7 mouse cellular contexts compared by ENCODE assay signal in genomic region chr14:62838336-62838735, GRCm38 (mm10). TPM values are rescaled to one million over a fixed set of nuclear protein-coding genes. Genes with fewer than 3 reads are reported as not detected.
A peak's percentile ranks its signal among the peaks of the same experiment; 100 is the strongest.
DNase-seq lines count a peak whose midpoint lies in the region; ATAC-seq and TF ChIP-seq lines count a peak whose summit lies in the region.

No protein-coding gene starts in this region.

- H3K4me2 ChIP-seq in embryonic facial prominence, embryonic 11.5 days (ENCODE audit: low read depth, low read length): peak overlapping the region; percentile 65
- peak overlapping the region; percentile 79 for H3K4me2 ChIP-seq in hindbrain, embryonic 14.5 days (replicated peaks)

- peaks cover 0 to 19% of the 10 kb centered on the region in 2 experiments; a peak in 2 of 4 replicates for H3K36me3 ChIP-seq in MEL (ENCODE audit: control insufficient read depth in 1 of 2, insufficient read depth in 2 of 2, low read length in 2 of 2)
- H3K36me3 ChIP-seq in embryonic facial prominence, embryonic 11.5 days (replicated peaks; ENCODE audit: control insufficient read depth, insufficient read depth, low read depth, low read length): no peaks in the 10 kb centered on the region
- no peaks in the 10 kb centered on the region for H3K36me3 ChIP-seq in hindbrain, embryonic 14.5 days (replicated peaks; ENCODE audit: control insufficient read depth, insufficient read depth)

- H3K27ac ChIP-seq in MEL (ENCODE audit: control insufficient read depth, low read depth, low read length): no peak overlapping the region; the same call in 1 of the 2 replicates
- no peak overlapping the region for H3K27ac ChIP-seq in embryonic facial prominence, embryonic 11.5 days (replicated peaks; ENCODE audit: low read depth, low read length)
- peak overlapping the region; percentile 85; the same call in 1 of the 2 replicates for H3K27ac ChIP-seq in hindbrain, embryonic 14.5 days

- H3K4me3 ChIP-seq in MEL (ENCODE audit: control insufficient read depth in 1 of 2, insufficient read depth in 1 of 2, low read depth in 2 of 2, low read length in 2 of 2): peak overlapping the region; percentile 95 to 99
- H3K4me3 ChIP-seq in embryonic facial prominence, embryonic 11.5 days (ENCODE audit: low read depth, low read length): peak overlapping the region; percentile 95
- H3K4me3 ChIP-seq in hindbrain, embryonic 14.5 days (replicated peaks; ENCODE audit: low read length): peak overlapping the region; percentile 93

- TF ChIP-seq POLR2A in MEL (IDR thresholded peaks at IDR 0.05; ENCODE audit: control insufficient read depth in 1 of 2, insufficient read depth in 1 of 2, low read depth in 1 of 2, low read length in 2 of 2, poor library complexity in 1 of 2): no peak

- H3K27me3 ChIP-seq in MEL (ENCODE audit: control insufficient read depth in 1 of 2, insufficient read depth in 2 of 2, low read length in 2 of 2): no peaks in the 10 kb centered on the region
- no peaks in the 10 kb centered on the region for H3K27me3 ChIP-seq in embryonic facial prominence, embryonic 11.5 days (ENCODE audit: control insufficient read depth, insufficient read depth, low read length)
- H3K27me3 ChIP-seq in hindbrain, embryonic 14.5 days (ENCODE audit: control insufficient read depth, insufficient read depth, low read length): no peaks in the 10 kb centered on the region

- H3K4me1 ChIP-seq in MEL (ENCODE audit: control insufficient read depth in 1 of 2, insufficient read depth in 2 of 2, low read length in 2 of 2): peaks cover 3 to 18% of the 10 kb centered on the region in 2 experiments
- 0 out of 2 replicates have a peak, but pooled peaks cover 2% of the 10 kb centered on the region for H3K4me1 ChIP-seq in embryonic facial prominence, embryonic 11.5 days (ENCODE audit: control insufficient read depth, insufficient read depth, low read length)
- H3K4me1 ChIP-seq in hindbrain, embryonic 14.5 days (replicated peaks; ENCODE audit: control insufficient read depth, insufficient read depth, low read length): peaks cover 16% of the 10 kb centered on the region

- no peak for TF ChIP-seq EP300 in MEL (IDR thresholded peaks at IDR 0.05; ENCODE audit: low read depth in 1 of 2, low read length in 2 of 2)

- H3K79me2 ChIP-seq in MEL (ENCODE audit: control insufficient read depth, insufficient read depth, low read length, poor library complexity): no peaks in the 10 kb centered on the region; the same call in 1 of the 2 replicates

- 16% methylated on average over 9 of the region's 9 CpGs for WGBS in embryonic facial prominence, embryonic 11.5 days
- WGBS in hindbrain, embryonic 14.5 days: 14% methylated on average over 9 of the region's 9 CpGs

- no peak for ATAC-seq in embryonic facial prominence, embryonic 11.5 days (replicated peaks; ENCODE audit: insufficient number of reproducible peaks, low FRiP score, low TSS enrichment, low read depth)
- ATAC-seq in hindbrain, embryonic 14.5 days (ENCODE audit: low FRiP score): no peak

- peak; percentile 49 for DNase-seq in MEL (ENCODE audit: low read depth, low spot score)
- no peak for DNase-seq in embryonic facial prominence, embryonic 11.5 days (ENCODE audit: low spot score)
- DNase-seq in hindbrain, embryonic 14.5 days (ENCODE audit: low spot score): no peak
- peak; percentile 11 for DNase-seq in lung, postnatal 10 days
- no peak for DNase-seq in gastrocnemius, postnatal 14 days
- no peak for DNase-seq in right cerebral cortex, adult 2 months (ENCODE audit: low spot score in 2 of 2)
- DNase-seq in cerebellum, adult 8-10 months: no peak

- intact Hi-C loops in gastrocnemius, postnatal 14 days (cut with DNase I; ENCODE audit: low total_unique reads): no loop called here

- TF ChIP-seq CTCF in MEL (IDR thresholded peaks at IDR 0.05 in 2 of 3, conservative IDR thresholded peaks at IDR 0.05 in 1 of 3; ENCODE audit: control insufficient read depth in 1 of 3, insufficient read depth in 1 of 3, low read depth in 2 of 3, low read length in 3 of 3, poor library complexity in 1 of 3, severe bottlenecking in 1 of 3): no peak

- peak overlapping the region; percentile 85 for H3K9ac ChIP-seq in MEL (ENCODE audit: control insufficient read depth, low read depth, low read length, poor library complexity, severe bottlenecking)
- peak overlapping the region; percentile 74 for H3K9ac ChIP-seq in embryonic facial prominence, embryonic 11.5 days (replicated peaks; ENCODE audit: low read length)
- peak overlapping the region; percentile 91 for H3K9ac ChIP-seq in hindbrain, embryonic 14.5 days

- no peaks in the 10 kb centered on the region for H3K9me3 ChIP-seq in MEL (replicated peaks; ENCODE audit: insufficient read depth, low read length)
- no peaks in the 10 kb centered on the region for H3K9me3 ChIP-seq in embryonic facial prominence, embryonic 11.5 days (replicated peaks; ENCODE audit: control insufficient read depth, low read length)
- H3K9me3 ChIP-seq in hindbrain, embryonic 14.5 days (ENCODE audit: control insufficient read depth, low read length): no peaks in the 10 kb centered on the region

- no peak for TF ChIP-seq RAD21 in MEL (IDR thresholded peaks at IDR 0.05; ENCODE audit: low read depth, low read length)

TF ChIP-seq in MEL, 35 proteins besides CTCF, POLR2A, EP300 and RAD21:
- TF ChIP-seq CHD2 (IDR thresholded peaks at IDR 0.05; ENCODE audit: low read length): no peak
- TF ChIP-seq GATA1 (IDR thresholded peaks at IDR 0.05; ENCODE audit: low read depth, low read length): no peak
- TF ChIP-seq UBTF (IDR thresholded peaks at IDR 0.05; ENCODE audit: borderline replicate concordance, insufficient read depth, low read depth, low read length): 0 out of 2 replicates have a peak, but pooled peaks have one; percentile 30
TF ChIP-seq in MEL: peak in this region for 1.

RNA-seq across cellular contexts. Expression of gene Wdfy2, which starts 0.9 kb away (rescaled TPM):
- 2.7 and 3.3 TPM in 2 replicates for total RNA-seq in MEL (2012; rRNA removed)
- polyA plus RNA-seq in MEL (2012; ENCODE audit: insufficient read depth in 1 of 2, insufficient read length in 2 of 2, low read depth in 1 of 2, low replicate concordance in 2 of 2, missing spikeins in 1 of 2): 1 to 10 TPM in 1 of 2 experiments, not detected in 1; 4.1 TPM
- 12.2 and 13.3 TPM in 2 replicates for polyA plus RNA-seq in embryonic facial prominence, embryonic 11.5 days (2014; fragmentation: Nextera tagmentation; extraction: Ambion mirVana)
- 11.0 and 12.0 TPM in 2 replicates for polyA plus RNA-seq in hindbrain, embryonic 14.5 days (2014; fragmentation: Nextera tagmentation; extraction: Ambion mirVana)
- 1 to 10 TPM; 7.4 to 7.8 TPM for total RNA-seq in gastrocnemius, postnatal 14 days (2021)

Comparison
In these comparisons a context has a peak if more than half of its experiments do, and no peak if none do; other contexts are left out.
1. DNase-seq: peak in MEL (single experiment) and lung, postnatal 10 days (single experiment); none in embryonic facial prominence, embryonic 11.5 days (single experiment), hindbrain, embryonic 14.5 days (single experiment), gastrocnemius, postnatal 14 days (single experiment), right cerebral cortex, adult 2 months (0 of 2) and cerebellum, adult 8-10 months (single experiment).
2. Peak in every context shown above with its lines, with median percentiles within 50 percentile points of each other: H3K4me3 ChIP-seq and H3K9ac ChIP-seq.